Mouse (Mus musculus) B cell, adult 2 months (primary cell): Measurements from ENCODE around the gene Lmcd1.
A peak's percentile ranks its signal among the peaks of the same experiment; 100 is the strongest.

Source experiments
- DNase-seq, 2 experiments: peaks; one replicate each; pipeline ENCODE4 v3.0.0; 2022

The Lmcd1 gene

DNA sequence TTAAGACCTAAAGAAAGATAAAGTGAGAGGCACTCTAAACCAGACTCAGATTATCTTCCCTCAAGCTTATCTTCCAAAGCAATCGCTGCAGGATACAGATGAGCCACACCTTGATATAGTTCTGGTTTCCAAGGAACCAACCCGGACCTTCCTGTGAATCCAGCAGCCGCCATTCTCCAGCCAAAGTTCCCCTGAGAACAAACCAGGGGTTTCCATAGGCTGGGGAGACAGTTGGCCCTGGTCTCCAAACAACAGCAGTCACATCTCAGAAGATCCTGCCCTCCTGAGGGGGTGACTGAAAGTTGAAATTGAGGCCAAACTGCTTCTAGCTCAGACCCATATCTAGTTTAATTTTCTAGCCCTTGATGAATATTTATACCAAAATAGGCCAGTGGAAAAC, 14.7 kb downstream of the Lmcd1 start:
- DNase-seq = no peak

DNA sequence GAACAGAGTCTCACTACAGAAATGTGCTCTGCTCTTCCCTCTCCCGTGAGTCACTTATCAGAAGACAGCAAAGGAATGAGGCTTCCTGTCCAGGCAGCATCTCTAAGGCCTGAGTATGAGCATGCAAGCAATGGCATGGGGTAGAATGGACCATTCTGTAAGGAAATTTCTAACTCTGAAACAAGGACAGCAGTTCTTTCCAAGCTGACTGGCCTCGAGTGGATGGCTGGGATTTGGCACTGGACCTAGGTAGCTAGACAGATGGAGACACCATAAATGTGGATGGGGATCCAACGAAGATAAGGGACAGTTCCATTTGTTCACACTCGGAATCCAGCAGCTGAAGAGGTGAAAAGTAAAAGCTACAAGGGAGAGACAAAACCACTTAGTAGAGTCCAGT, 17.6 kb downstream of the Lmcd1 start:
- DNase-seq = no peak

DNA sequence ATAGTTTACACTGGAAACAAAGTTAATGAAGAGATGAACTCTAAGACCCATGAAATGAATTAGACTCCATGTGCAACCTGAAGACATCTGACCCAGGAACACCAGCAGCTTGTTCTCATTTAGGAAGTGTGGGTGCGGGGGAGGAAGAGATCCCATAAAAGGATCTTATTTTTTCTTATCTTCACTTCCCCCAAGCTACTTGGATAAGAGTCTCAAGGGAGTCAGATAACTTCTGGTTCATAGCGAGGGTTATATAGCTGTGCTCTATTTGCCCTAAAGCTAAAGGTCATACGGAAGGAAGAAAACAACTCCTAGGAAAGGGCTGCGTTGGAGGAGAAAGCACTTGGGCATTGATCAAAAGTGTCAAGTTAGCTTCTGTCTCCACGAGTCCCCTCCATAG, 19.8 kb downstream of the Lmcd1 start:
- no peak for DNase-seq

DNA sequence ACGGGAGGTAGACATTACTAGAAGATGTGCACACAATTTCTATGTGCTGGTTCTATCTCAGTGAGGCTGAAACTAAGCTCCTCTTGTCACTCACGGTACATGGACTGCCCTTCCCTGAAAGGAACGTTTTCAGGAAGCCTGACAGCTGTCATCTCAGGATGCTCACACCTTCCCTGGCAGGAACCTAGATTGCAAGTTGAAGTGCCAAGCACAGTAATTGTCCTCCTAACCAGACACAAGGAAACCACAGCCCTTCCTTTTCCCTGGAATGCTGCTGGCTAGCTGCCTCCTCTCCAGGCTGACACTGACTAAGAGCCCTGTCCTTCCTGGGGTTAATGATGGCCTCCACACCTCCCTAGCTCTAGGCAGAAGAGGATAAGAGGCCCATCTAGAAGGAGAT, 21.7 kb downstream of the Lmcd1 start:
- no peak for DNase-seq

DNA sequence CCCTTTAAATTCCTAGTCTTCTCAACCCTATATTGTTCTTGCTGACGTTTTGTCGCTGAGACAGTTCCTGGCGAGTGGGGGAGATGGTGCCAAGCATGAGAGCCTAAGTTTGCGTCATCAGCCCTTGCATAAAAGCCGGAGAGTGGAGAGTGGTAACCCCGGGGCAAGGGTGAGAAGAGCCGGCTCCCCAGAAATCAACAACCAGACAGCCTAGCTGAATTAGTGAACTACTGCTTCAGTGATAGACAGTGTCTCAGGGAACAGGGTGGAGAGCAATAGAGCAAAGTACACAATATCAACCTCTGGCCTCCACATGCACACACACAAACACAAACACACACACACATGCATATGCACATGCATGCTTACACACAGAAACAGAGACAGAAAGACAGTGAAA, 26.6 kb downstream of the Lmcd1 start:
- no peak for DNase-seq

DNA sequence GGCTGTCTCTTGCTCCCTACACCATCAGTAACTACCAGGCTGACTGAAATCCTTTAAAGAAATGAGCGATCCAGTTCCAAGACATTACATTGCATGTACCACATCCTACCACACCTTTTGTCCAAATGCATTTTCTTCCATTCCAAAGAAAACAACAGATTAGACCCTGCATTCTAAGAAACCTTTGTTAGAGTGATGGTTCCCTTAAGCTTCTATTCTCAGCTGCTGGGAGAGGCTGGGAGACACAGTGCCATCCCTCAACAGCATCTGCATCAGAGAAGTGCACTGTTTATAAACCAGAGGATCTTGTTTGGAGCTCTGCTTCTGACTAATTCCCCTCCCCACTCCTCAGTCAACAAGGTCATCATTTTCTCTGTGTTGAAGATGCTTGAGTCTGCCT, 27.1 kb downstream of the Lmcd1 start:
- DNase-seq = no peak

DNA sequence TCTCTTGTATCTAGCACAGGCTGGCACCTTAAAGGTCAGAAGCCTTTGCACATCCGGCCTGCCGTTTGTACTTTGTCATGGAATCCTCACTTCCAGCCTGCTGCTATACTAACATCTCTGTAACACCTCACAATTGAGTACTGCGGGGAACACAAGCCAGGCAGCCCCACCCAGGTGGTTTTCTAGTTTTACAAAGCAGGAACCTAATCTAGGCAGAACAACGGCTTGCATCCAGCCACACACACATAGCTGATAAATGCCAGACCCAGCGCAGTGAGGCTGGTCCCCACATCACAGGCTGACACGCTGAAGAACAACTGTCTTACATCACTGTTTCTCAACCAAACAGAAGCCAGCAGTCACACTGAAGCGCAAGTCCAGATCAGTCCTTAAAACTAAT, 28.7 kb downstream of the Lmcd1 start:
- no peak for DNase-seq

DNA sequence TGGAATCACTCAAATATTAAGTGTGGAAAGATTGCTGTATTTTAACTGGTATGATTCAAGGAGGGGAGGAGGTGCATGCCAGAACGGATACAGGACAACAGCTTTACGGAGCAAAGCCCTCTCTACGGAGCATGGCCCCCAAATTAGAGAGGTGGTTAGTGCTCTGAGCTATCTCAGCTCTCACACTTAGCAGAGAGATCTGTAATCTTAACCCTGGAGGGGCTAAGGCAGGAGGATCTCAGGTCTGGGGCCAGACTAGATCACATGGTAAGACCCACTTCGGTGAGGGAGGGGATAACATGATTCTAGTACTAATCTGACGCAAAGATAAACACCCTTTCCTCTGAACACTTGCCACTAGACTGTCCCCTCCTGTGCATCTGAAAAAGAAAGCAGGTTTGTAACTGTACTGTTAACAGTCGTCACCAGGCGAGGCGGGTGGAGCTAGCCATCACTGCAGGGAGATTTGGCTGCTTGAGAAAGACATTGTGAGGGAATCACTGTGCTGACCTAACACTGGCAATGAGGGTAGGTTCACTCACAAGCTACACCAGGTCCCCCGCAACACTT, 29.3 kb downstream of the Lmcd1 start:
- no peak for DNase-seq

DNA sequence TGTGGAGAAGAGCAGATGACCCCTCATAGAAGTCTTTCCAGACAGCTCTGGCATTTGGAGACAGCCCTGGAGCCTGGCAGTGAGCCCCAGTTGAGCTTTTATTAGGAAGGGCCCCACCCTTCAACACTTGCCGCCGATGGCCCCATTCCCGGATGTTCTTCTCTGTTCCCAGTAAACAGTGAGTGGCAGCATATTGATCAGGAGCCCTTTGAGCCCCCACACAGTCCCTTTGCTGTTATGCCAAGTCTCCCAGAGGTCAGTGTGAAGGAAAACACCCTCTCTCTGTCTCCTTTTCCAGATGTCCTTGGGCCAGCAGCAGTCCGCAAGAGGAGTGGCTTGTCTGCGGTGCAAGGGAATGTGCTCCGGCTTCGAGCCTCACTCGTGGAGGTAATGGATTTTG, 31.2 kb downstream of the Lmcd1 start:
- no peak for DNase-seq

DNA sequence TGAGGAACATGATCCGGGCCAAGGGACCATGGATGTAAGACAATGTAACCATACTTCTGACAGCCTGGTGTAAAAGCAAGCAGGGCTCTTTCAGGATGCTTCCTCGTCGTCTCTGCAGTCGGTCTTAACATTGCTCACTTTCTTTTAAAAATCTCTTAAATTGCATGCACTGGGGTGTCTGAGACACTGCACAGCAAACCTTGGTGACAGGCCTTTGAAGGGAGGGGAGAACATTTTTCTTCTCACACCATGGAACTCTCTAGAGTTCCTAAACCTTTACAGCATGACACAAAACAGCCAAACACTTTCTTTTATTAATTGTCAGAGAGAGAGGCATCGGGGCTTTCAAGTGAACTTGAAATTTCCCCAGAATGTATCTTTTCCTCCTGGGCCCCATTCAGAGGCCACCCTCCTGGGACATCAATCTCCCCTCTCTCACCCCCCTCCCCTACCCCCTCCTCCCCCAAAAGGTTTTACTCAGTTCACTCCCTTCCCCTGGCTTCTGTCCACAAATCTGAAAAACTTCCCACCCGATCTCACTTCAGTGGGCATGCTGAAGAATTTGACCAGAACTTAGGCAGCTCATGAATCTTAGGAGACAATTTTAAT, 35.9 kb downstream of the Lmcd1 start:
- DNase-seq = no peak

DNA sequence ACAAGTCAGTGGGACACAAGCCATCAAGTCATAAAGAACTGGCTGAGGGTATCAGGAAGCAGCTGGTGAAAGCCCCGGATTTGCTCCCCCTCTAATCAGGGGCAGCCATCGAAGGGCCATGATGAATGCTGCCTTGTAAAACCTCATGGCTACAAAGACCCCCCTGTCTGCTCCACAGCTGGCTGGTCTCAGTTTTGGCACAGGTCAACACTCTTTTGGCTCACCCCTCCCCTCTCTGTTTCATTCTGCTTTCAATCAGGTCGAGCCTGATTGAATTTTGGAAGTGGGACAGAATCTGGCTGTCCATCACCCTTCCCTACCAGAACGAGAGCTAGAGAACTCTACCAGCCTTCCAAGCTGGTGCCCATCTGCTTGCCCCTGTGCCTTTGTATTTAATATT, 37.8 kb downstream of the Lmcd1 start:
- no peak for DNase-seq

DNA sequence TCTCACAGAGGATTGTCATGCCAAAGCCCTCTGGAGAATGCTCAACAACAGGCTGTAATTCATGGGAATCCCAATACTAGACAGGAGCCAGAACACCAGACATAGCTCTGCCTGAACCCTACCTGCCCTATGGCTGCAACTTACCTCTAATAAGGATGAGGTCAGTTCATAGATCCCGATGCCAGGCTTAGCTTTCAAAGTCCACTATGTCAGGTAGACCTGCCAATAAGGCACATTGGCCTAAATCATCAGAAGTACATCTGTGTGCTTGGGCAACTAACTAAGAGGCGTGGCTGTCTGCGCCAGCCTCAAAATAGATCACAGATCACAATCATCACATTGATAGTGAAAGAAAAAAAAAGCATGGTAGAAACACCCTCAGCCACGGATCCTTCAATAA, 45.9 kb downstream of the Lmcd1 start:
- no peak for DNase-seq

DNA sequence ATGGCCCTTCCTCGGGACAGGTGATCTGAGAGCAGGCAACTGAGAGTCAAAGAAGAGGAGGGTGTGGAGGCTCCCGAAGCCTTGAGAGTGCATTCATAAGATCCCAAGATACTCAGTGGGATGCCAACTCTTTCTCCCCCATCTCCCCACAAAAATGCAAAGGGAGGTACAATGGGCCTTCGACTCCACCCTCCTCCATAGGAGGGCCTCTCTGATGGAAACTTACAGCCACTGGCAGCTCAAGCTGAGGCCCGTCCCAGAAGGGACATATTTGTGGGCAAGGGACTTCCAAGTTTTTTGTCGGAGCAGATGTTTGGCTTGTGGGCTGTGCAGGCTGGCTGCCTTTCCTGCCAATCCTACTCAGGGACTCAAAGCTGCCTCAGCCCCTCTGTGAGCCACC, 47.1 kb downstream of the Lmcd1 start:
- DNase-seq = no peak

DNA sequence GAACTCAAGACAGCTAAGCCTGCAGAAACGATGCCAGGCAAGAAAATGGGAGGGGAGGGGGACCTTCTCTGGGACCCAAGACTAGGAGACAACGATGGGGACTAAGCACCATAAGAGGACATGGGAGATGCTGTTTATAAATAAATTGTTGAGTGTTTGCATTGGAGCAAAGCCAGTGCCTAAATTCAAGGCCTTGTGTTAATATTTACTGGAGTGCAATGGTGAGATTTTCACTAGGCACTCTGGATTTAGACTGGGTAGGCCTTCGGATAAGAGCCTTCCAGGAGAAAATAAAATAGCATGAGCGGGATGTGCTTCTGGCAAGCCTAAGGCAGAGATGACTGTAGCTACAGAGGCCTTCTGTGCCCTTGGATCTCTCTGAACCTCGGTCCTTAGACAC, 49.4 kb downstream of the Lmcd1 start:
- DNase-seq = no peak

DNA sequence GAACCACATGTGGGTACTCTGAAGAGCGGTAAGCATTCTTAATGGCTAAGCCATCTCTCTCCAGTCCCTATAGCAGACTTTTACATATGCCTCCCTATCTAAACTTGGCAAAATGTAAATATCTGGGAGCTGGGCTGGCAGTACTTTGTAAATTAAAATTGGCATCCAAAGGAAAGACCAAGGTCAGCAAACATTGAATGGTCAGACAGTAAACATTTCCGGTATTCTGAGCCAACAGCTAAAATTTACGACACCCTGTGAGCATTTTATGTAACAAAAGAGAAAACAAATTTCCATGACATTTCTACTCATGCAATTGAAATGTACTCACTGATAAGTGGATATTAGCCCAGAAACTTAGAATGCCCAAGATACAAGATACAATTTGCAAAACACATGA, 51.7 kb downstream of the Lmcd1 start:
- DNase-seq = no peak

DNA sequence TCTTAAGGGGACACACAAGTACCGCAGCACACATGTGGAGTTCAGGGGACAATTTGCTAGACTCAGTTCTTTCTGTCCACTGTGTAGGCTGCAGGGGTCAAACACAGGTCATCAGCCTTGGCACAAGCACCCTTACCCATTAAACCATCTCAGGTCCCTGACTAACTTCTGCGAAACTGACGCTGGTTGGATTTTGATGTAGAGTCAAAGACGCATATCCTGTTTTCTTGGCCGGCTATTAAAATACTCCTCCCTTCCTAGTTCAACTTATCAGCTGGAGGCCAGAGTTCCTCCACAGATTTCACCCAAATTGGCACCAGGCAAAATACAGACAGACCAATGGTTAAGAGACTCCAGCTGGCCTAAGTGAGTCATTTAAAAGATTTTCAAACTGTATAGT, 54.2 kb downstream of the Lmcd1 start:
- no peak for DNase-seq

DNA sequence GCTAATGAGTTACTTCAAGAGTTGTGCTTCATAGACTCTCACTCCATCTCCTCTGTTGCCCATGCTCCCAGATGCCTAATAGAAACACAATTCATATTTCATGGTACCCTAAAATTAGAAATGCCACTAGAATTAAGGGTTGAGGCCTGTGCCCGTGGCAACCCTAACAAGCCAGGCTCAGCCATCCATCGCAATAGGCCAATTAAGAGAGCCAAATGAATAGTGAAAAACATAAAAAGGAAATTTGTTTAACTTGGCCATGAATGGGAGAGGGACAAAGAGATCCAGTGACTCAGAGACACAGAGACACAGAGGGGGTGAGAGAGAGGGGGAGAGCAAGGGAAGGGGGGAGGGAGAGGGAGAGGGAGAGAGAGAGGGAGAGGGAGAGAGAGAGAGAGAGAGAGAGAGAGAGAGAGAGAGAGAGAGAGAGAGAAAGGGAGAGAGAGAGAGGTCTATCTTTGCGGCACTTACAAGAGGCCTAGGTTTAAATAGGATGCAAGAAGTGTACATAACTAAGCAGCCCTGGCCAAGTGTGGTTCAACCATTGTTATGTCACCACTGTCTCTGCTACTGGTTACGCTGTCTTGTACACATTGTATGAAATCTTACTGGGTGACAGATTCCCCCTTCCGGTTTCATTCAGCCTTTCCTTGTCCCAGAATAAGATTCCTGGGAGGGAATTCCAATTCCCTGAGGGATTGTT, 57.1 kb downstream of the Lmcd1 start:
- no peak for DNase-seq

DNA sequence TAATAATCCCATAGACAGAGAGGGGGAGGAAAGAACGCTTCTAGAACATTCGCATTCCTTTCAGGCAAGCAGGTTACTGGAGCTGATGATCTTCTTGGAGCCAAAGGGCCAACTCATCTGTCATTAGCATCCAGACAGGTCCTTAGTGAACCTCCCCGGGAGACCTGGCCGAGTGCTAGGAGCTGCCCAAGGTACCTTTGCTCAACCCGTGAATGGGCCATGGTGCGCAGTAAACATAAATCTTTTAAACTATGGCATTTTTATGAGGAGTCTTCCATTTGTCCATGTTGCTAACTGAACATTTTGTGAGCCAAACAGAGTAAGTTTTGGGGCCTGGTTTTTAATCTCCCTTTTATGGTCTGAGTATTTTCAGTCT, 57.7 kb downstream of the Lmcd1 start:
- DNase-seq = no peak

DNA sequence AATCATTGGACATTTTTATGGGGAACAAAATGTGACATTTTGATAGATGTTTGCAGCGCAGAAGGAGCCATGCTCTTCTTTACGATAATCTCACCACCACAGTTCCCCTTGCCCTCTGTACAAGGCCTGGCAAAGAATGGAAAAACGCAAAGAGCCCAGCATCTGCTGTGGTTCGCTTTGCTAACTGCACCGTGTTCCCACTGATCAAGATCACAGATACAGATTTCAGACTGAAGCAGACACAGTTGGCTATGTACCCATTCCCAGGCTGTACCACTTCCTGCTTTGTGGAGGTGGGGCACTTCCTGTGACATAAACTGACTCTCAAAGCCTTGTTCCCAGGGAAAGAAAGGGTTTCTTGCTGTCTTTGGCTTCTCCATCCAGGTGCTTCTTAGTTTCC, 60.4 kb downstream of the Lmcd1 start:
- DNase-seq = no peak

DNA sequence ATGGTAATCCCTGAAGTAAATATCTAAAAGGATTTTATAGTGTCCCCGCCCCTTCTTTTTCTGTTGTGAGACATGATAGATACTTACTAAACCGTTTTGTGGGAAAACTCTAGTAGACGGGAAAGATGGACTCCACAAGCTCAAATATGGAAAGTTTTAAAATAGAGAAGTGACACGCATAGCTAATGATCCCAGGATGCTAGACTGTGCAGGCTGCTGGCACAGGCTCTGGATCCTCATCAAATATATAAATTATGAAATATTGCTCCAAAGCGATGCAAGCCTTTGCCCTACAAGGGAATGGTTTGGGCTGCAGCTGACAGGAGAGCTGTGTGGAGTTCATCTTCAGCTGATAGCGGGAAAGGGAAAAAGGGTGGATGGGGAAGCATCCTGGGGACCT, 64.1 kb downstream of the Lmcd1 start:
- no peak for DNase-seq

DNA sequence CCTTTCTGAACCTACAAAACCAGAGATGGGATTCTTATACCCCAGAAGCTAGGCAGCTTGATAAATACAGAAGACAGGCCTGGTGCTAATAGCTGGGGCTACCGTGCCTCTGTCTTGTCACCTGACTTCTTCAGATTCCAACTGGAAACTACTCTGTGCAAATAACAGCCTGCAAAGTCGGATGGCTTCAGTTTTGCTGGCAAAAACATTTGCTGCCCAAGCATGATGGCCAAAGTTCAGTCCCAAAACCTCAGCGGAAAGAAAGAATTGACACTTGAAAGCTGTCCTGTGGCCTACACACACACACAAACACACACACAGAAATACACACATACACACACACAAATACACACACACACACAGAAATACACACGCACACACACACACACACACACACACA, 65.5 kb downstream of the Lmcd1 start:
- no peak for DNase-seq

DNA sequence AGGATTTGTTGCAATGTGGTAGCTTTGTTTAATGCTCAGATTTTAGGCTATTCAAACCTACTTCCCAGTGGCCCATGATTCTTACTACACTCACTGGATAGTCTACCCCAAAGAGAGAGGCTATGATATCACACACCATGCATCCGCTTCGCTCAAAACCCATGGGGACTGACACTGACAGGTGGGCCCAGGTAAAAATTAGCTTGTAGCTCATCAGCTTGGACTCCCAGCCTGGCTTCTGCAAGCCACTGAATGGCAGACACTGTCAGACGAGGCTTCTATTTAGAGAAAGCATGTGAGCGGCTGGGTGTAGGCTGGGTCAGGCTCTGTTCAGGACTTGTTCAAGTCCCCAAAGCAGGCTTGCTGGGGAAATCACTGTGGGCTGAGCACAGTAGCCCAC, 76.9 kb downstream of the Lmcd1 start:
- DNase-seq = no peak

DNA sequence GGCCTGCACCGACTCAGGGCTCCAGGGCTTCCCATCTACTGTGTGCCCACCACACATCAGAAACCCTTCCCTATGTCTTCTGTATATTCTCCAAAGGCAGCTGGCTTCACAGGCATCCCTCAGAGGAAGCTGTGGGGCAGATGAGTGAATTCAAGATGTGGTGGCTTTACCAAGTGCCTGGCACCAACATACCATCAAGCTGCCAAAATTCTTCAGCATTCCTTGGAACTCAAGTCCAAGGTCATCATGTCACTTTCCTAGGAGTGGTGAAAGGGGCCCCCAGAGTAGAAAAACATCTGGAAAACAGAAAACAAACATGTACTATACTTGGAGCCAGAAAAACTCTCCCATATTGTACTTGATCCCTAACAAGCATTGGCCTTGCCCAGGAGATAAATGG, 85.8 kb downstream of the Lmcd1 start:
- DNase-seq = no peak

DNA sequence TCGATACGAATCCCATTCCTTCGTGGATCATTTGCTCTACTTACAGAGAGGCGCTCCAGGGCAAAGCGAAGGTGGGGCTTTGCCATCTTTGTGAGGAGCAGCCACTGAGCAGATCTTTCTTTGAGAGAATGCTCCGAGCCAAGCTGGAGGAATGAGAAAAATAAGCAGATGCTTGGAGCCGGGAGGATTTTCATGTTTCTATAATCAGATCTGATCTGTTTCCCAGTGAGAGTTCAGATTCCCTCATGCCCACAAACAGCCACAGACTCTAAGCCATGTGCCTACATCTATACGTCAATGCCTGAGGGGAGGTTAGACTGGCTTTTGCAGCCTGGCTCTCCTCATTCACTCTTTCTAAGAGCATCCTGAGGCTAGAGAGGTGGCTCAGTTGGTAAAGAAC, 87.1 kb downstream of the Lmcd1 start:
- no peak for DNase-seq

DNA sequence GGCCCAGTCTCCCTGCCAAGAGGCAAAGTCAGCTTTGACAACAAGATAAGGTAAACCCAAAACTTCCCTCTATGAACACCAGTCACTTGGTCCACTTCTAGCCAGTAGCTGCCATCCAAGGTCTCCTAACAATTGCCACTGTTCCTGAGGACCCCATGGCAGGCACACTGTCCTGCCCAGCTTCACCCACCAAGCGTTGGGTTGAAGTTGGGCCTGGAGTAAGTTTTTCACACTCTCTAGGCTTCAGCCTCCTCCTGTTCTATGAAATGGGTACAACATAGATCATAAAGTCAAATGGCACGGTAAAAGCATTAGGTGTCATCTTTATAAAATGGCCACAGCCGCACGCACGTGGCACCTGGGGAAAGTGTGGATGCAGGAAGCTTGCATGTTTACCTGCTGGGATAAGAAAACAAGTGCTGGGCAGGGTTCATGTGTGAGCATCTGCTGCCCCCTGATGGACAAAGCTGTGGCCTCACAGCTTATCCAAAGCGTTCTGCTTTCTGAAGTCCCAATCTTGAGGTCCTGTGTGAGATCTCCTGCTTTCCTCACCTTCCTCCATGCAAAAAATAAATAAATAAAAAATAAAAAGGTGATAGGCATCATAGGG, 88.9 kb downstream of the Lmcd1 start:
- DNase-seq = peak; percentile 57 to 61
